Mouse (Mus musculus): ENCODE data around the gene Pitx1. TPM values are rescaled to one million over a fixed set of nuclear protein-coding genes. Genes with fewer than 3 reads are reported as not detected.

Pitx1 gene
- polyA plus RNA-seq, 1 experiment from 2014 or later: 0.08 TPM

DNA sequence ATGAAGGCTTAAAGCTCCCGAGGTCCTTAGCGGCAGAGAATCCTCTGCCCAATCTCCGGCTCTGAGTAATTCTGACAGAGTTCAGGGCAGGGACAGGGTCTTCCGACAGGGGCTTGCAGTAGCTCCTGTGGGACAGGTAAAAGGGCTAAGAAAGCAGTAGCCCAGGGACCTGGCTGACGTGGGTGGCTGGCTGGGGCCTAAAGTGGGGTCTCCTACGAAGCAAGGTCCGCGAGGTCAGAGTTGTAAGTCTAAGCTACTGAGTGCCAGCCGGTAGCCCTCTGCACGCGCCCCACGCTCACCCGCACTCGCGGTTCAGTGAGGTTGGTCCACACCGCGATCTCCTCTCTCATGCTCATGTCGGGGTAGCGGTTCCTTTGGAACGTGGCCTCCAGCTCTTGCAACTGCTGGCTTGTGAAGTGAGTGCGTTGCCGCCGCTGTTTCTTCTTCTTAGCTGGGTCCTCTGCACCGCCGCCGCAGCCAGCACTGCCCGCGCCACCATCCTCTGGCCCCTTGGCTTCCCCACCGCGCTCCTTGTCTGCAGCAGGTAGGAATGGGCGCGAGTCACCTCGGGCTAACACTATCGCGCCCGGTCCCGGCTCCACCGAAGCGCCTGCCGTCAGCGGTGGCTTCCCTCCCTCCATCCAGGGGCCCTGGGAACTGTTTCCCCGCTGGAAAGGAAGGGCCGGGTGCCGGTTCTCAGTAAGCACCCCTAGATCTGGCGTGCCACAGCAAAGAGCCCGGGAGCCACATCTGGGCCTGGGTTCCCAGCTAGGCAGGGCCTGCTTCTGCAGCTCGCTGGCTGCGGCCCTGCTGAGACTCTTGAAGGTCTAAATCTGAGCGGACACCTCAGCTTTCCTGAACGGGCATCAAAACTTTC lies 7.6 kb downstream of the Pitx1 start:
- DNase-seq (ENCODE audit: low spot score) (no peak), ATAC-seq (replicated peaks; ENCODE audit: low FRiP score, low read depth) (no peak)
- TF ChIP-seq CTCF (IDR thresholded peaks at IDR 0.05; ENCODE audit: low read depth): no peak
- H3K4me1 ChIP-seq (replicated peaks; ENCODE audit: insufficient read depth, low read length): peaks cover 16% of the 10 kb centered on the region
- H3K27me3 ChIP-seq (ENCODE audit: insufficient read depth, low read length): peaks cover 92% of the 10 kb centered on the region
- no peak overlapping the region for H3K27ac ChIP-seq
- WGBS: 1% methylated on average over 50 of the region's 50 CpGs
- H3K9me3 ChIP-seq (replicated peaks; ENCODE audit: low read length): no peaks in the 10 kb centered on the region
- H3K36me3 ChIP-seq (ENCODE audit: insufficient read depth, low read length): no peaks in the 10 kb centered on the region
- H3K4me3 ChIP-seq (replicated peaks; ENCODE audit: low read depth, low read length): peak overlapping the region; percentile 14; the same call in 1 of the 2 replicates
- no peak overlapping the region for H3K9ac ChIP-seq (ENCODE audit: low read depth, low read length)
- H3K4me2 ChIP-seq (ENCODE audit: low read length): peak overlapping the region; percentile 11; the same call in 1 of the 2 replicates

GRCm38 (mm10) chr13:55827679-55828140 lies 8.3 kb downstream of the Pitx1 start:
- Histone ChIP-seq H3K4me2 (ENCODE audit: low read length) (peak overlapping the region; percentile 11; the same call in 1 of the 2 replicates), H3K9ac (ENCODE audit: low read depth, low read length) (no peak overlapping the region), H3K36me3 (ENCODE audit: insufficient read depth, low read length) (no peaks in the 10 kb centered on the region), H3K4me3 (replicated peaks; ENCODE audit: low read depth, low read length) (0 out of 2 replicates have a peak overlapping the region, but pooled peaks have one; percentile 14), H3K27me3 (ENCODE audit: insufficient read depth, low read length) (peaks cover 91% of the 10 kb centered on the region), H3K4me1 (replicated peaks; ENCODE audit: insufficient read depth, low read length) (peaks cover 16% of the 10 kb centered on the region), H3K9me3 (replicated peaks; ENCODE audit: low read length) (no peaks in the 10 kb centered on the region), H3K27ac (no peak overlapping the region)
- no peak for DNase-seq (ENCODE audit: low spot score)
- no peak for TF ChIP-seq CTCF (IDR thresholded peaks at IDR 0.05; ENCODE audit: low read depth)
- 4% methylated on average over 6 of the region's 6 CpGs for WGBS
- no peak for ATAC-seq (replicated peaks; ENCODE audit: low FRiP score, low read depth)

DNA sequence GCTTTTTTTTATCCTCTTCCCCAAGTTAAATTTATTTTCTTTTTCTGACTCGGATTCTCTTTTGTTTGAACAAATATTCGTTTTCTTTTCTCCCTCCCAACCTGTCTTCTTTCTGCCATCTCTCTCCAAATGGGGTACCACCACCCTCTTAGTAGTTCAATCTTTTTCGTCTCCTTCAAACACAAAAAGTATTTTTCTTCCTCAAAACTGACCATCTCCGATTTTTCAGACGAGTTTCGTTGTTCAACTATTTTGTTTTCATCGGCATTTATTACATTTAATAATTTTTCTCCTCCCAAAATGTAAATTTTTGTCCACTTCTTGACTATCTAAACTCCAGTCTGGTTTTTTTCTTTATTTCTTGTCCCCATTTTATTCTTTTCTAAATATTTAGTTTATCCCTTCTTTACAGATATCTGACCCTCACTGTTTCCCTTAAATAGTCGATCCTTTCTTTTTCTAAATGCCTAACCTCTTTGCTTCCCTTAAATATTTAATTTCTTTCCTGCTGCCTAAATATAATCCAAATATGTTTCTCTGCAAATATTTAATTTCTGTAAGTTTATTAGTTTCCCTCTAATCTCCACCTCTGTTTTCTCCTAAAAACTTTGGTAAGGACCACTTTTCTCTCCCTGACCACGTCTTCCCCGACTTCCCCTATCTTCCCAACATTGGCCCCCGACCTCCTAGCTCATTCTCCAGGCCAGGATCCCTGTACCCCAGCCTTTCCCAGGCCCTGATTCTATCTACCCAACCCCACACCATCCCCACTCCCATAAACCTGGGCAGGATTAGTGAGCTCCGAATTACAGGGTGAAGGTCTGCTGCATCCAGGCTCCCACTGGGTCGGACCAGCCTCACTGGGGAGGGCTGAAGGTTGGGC lies 9.0 kb downstream of the Pitx1 start:
- peaks cover 88% of the 10 kb centered on the region for H3K27me3 ChIP-seq (ENCODE audit: insufficient read depth, low read length)
- no peaks in the 10 kb centered on the region for H3K36me3 ChIP-seq (ENCODE audit: insufficient read depth, low read length)
- DNase-seq (ENCODE audit: low spot score) (peak; percentile 46), ATAC-seq (replicated peaks; ENCODE audit: low FRiP score, low read depth) (no peak)
- WGBS: 5% methylated on average over 13 of the region's 13 CpGs
- H3K9ac ChIP-seq (ENCODE audit: low read depth, low read length): no peak overlapping the region
- H3K27ac ChIP-seq: no peak overlapping the region
- no peak for TF ChIP-seq CTCF (IDR thresholded peaks at IDR 0.05; ENCODE audit: low read depth)
- peaks cover 16% of the 10 kb centered on the region for H3K4me1 ChIP-seq (replicated peaks; ENCODE audit: insufficient read depth, low read length)
- no peak overlapping the region for H3K4me3 ChIP-seq (replicated peaks; ENCODE audit: low read depth, low read length)
- no peak overlapping the region for H3K4me2 ChIP-seq (ENCODE audit: low read length)
- H3K9me3 ChIP-seq (replicated peaks; ENCODE audit: low read length): no peaks in the 10 kb centered on the region

DNA sequence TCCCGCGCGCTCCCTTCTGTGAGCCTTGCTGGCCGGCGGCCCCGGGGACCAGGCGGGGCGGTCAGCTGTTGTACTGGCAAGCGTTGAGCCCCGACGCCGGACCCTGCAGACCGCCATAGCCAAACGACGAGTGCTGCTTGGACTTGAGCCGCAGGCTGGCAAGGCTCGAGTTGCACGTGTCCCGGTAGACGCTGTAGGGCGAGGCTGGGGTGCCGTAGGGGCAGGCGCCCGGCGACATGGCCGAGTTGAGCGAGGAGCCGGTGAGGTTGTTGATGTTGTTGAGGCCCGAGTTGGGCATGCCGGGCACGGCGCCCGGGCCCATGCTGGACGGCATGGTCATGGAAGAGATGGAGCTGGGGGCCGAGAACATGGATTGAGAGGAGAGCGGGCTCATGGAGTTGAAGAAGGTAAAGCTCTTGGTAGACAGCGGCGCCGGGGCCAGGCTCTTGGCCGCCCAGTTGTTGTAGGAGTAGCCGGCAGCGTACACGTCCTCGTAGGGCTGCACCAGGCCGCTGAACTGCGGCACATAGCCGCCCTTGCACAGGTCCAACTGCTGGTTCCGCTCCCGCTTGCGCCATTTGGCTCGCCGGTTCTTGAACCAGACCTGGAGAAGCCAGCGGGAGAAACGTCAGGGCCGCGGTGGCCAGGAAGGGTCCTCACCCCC lies 9.9 kb downstream of the Pitx1 start:
- H3K4me2 ChIP-seq (ENCODE audit: low read length): no peak overlapping the region
- TF ChIP-seq CTCF (IDR thresholded peaks at IDR 0.05; ENCODE audit: low read depth): no peak
- H3K9ac ChIP-seq (ENCODE audit: low read depth, low read length): no peak overlapping the region
- H3K36me3 ChIP-seq (ENCODE audit: insufficient read depth, low read length): no peaks in the 10 kb centered on the region
- peaks cover 79% of the 10 kb centered on the region for H3K27me3 ChIP-seq (ENCODE audit: insufficient read depth, low read length)
- H3K4me3 ChIP-seq (replicated peaks; ENCODE audit: low read depth, low read length): 0 out of 2 replicates have a peak overlapping the region, but pooled peaks have one; percentile 4
- H3K9me3 ChIP-seq (replicated peaks; ENCODE audit: low read length): no peaks in the 10 kb centered on the region
- H3K4me1 ChIP-seq (replicated peaks; ENCODE audit: insufficient read depth, low read length): peaks cover 12% of the 10 kb centered on the region
- no peak for ATAC-seq (replicated peaks; ENCODE audit: low FRiP score, low read depth)
- no peak overlapping the region for H3K27ac ChIP-seq
- WGBS: 3% methylated on average over 56 of the region's 56 CpGs
- no peak for DNase-seq (ENCODE audit: low spot score)

GRCm38 (mm10) chr13:55825245-55825681 lies 10.7 kb downstream of the Pitx1 start:
- 3% methylated on average over 31 of the region's 32 CpGs for WGBS
- Histone ChIP-seq H3K4me1 (replicated peaks; ENCODE audit: insufficient read depth, low read length) (peaks cover 3% of the 10 kb centered on the region; the same call in 1 of the 2 replicates), H3K4me3 (replicated peaks; ENCODE audit: low read depth, low read length) (0 out of 2 replicates have a peak overlapping the region, but pooled peaks have one; percentile 2), H3K27ac (no peak overlapping the region), H3K36me3 (ENCODE audit: insufficient read depth, low read length) (no peaks in the 10 kb centered on the region), H3K27me3 (ENCODE audit: insufficient read depth, low read length) (peaks cover 76% of the 10 kb centered on the region), H3K9ac (ENCODE audit: low read depth, low read length) (no peak overlapping the region), H3K4me2 (ENCODE audit: low read length) (no peak overlapping the region), H3K9me3 (replicated peaks; ENCODE audit: low read length) (no peaks in the 10 kb centered on the region)
- no peak for TF ChIP-seq CTCF (IDR thresholded peaks at IDR 0.05; ENCODE audit: low read depth)
- DNase-seq (ENCODE audit: low spot score) (no peak), ATAC-seq (replicated peaks; ENCODE audit: low FRiP score, low read depth) (no peak)

Data from kidney, postnatal 0 days (tissue).